Mouse (Mus musculus) left cerebral cortex, postnatal 10 days (tissue): ENCODE results near the gene Lztr1. TPM values are rescaled to one million over a fixed set of nuclear protein-coding genes. Genes with fewer than 3 reads are reported as not detected.
"Not testable (repeated sequence)": the region's sequence is repeated elsewhere in the genome, so short reads cannot be mapped to it uniquely, and the experiment has no call there.

Source experiments
- DNase-seq, 2 experiments: peaks; one replicate each; pipeline ENCODE4 v3.0.0; 2021 to 2022; ENCODE audit warnings: low spot score in 2 of 2, mixed read lengths in 1 of 2; ENCODE audit errors: extremely low spot score in 1 of 2
- intact Hi-C: fragments of 180-260 bp; cut with DNase I; formaldehyde crosslinking; loops from one replicate; pipeline ENCODE4 v1.15.1; 2025
- total RNA-seq, 2 experiments: library from RNA; stranded (reverse); gene quantifications; 2 replicates each; pipeline ENCODE4 v1.2.3; 2021

Gene Lztr1
- total RNA-seq, 2 experiments from 2014 or later: 162 to 169 TPM

DNA sequence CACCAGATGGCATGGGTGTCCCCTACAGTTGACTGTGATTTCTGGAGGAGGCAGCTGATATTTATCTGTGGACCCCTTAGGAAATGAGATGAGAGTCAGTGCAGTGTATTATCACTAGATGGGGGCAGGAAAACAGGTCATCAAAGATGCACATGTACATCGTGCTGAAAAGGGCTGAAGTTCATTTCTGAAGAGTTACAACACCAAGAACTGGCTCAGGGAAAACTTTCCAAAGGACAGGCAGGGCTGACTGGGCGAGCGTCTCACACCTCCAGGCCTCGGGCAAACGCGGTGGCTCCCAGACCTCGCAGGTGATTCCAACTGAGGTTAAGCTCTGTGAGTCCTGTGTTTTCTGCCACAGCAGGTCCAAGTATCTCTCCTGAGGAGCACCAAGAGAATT, 44.3 kb downstream of the Lztr1 start:
- intact Hi-C loops: no loop called here
- no peak for DNase-seq

DNA sequence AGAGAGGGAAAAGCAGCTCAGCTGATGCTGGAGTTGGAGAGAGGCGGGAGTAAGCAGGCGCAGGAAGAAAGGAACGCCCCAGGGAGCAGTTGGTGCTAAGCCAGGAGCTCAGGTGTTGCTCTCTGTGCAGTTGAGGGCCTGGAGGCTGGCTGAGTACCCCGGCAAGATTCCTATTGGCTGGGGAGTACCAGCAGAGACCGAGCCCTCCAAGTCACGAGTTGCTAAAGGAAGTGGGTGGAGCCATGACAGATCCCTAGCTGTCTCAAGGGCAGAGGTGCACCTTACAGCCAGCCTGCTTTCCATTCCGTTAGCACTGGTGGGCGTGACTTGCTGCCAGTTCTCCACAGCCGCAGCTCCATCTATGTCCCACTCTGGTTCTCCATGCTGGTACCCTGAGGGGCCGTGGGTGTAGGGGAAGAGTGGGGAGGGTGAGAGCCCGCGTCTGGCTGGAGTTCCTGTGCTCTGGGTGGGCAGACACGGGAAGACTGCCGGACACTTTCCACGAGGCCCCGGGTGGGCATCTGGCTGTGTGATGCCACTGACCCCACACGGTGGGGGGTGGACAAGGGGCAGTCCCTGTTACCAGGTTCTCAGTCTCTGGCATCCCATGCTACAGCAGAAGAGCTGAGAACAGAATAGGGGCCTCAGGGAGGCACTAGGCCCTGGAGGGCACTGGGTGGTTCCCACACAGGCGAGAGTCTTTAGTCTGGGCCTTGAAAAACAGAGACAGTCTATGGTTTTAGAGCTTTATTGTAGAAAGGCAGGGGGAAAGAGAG, 45.6 kb downstream of the Lztr1 start:
- intact Hi-C loops: no loop called here
- no peak for DNase-seq

GRCm38 (mm10) chr16:17554702-17555101, 46.2 kb downstream of the Lztr1 start:
- intact Hi-C loops: loop anchor here (5.0 kb wide), 2 partner anchors 63 to 258 kb away; partner anchors contain the start of gene Smpd4
- DNase-seq: not testable (repeated sequence)

DNA sequence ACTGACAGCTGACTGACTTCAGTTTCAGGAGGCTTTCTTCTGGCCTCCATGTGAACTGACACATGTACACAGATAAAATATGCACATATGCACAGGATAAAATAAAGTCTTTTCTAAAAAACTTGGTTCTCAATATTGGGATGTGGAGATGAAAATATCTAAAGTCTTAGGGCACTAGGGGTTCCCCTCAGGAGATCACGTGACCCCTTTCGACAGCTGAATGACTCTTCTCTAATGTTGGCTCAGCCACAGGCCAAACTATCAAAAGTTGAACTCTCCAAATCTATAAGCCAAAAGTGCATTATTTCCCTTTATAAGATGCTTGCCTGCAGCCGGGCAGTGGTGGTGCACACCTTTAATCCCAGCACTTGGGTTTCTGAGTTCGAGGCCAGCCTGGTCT, 47.7 kb downstream of the Lztr1 start:
- no peak for DNase-seq
- intact Hi-C loops: loop anchor here (5.0 kb wide), 2 partner anchors 61 to 256 kb away; partner anchors contain the start of gene Smpd4

- DNase-seq: no peak
- intact Hi-C loops: loop anchor here (5.0 kb wide), 2 partner anchors 60 to 255 kb away; partner anchors contain the start of gene Smpd4
Measured at GRCm38 (mm10) chr16:17556907-17557306, 48.4 kb downstream of the Lztr1 start.

- DNase-seq: peak; percentile 50 to 60
- intact Hi-C loops: loop anchor here (5.0 kb wide), 2 partner anchors 59 to 254 kb away; partner anchors contain the start of gene Smpd4
Measured at GRCm38 (mm10) chr16:17557947-17558480, 49.5 kb downstream of the Lztr1 start.

DNA sequence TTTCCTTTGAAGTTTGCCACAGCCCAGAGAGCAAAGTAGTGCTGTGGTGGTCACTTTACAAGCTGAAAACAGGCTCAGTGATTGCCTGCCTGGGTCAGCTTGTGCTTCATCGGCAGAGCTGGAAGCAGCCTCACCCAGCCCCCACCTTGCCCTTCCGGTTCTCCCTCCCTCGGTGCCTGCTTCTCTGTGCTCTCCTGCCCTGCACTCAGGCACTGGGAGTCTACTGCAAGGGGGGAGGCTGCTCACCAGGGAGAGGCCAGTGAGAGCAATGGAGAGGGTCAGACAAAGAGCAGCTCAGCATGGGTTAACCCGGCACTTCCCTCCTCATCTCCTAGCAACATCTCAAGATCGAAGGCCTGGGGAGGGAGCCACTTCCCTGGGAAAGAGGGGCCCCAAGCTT, 50.3 kb downstream of the Lztr1 start:
- no peak for DNase-seq
- intact Hi-C loops: loop anchor here (5.0 kb wide), 2 partner anchors 58 to 253 kb away; partner anchors contain the start of gene Smpd4

GRCm38 (mm10) chr16:17559396-17560027, 51.0 kb downstream of the Lztr1 start:
- intact Hi-C loops: loop anchor here (5.0 kb wide), 2 partner anchors 58 to 253 kb away; partner anchors contain the start of gene Smpd4
- no peak for DNase-seq

- peak in 1 of 2 experiments; percentile 86 for DNase-seq
- intact Hi-C loops: no loop called here
Measured at GRCm38 (mm10) chr16:17561128-17561750, 52.8 kb downstream of the Lztr1 start, which contains the start of gene Lrrc74b. Gene Lrrc74b, minus strand, starts transcription at chr16:17561247.

GRCm38 (mm10) chr16:17561751-17562208, 53.3 kb downstream of the Lztr1 start, which contains the start of gene P2rx6:
Gene P2rx6, plus strand, starts transcription at chr16:17561885.
- intact Hi-C loops: no loop called here
- DNase-seq: peak in 1 of 2 experiments; percentile 69

GRCm38 (mm10) chr16:17563580-17563979, 55.1 kb downstream of the Lztr1 start:
- intact Hi-C loops: no loop called here
- DNase-seq: no peak

DNA sequence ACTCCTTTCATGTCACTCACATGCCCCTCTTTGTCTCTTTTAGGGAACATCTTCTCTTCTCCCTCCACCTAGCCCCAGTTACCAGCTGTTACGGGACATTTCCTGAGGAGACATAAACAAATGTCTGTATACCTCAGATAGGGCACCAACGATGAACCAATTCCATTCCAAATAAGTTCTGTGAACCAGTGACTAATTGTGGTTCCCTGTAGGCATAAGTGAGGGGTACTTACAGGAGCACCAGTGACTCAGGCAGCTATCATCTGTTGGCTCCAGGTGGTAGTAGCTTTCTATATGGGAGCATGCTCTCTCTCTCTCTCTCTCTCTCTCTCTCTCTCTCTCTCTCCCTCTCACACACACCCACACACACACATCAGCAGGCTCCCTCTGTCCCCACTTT, 55.7 kb downstream of the Lztr1 start:
- no peak for DNase-seq
- intact Hi-C loops: no loop called here

DNA sequence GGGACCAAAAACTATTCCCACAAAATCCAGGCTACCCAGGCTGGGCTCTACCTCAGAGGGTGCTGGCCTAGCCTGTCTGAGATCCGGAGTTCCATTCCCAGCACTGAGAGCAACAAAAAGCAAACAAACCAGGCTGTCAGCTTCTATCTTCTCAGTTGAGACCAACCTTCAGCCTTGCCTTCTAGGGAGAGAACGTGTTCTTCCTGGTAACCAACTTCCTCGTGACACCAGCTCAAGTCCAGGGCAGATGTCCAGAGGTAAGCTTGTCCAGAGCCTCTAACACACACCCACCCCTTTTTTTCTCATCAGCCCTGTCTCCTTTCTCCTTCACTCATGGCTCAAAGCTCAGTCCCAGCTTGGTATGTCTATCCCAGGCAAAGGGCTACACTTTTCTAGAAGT, 56.3 kb downstream of the Lztr1 start:
- no peak for DNase-seq
- intact Hi-C loops: no loop called here

DNA sequence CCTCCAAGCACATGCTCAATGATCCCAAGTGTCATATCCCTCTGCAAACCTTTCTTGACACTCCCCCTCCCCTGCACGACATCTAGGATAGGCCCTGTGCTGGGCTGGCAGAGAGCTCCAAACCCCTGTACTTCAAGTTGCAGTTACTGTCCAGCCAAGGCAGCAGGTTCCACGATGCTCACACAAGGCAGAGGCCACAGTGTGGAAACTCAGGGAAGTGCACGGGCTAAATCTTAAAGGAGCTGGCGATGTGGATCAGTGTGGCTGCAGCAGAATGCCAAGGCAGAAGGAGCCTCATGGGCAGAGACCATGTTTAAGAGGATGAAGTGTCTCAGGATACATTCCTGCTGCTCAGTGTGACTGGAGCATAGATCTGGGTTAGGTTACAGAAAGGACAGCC, 57.7 kb downstream of the Lztr1 start:
- no peak for DNase-seq
- intact Hi-C loops: no loop called here

Other genes with a start within 250 kb of the Lztr1 start
- gene Tmem191c, start 232.6 kb upstream of the Lztr1 start, total RNA-seq: 100 to 1,000 TPM; 121 to 123 TPM
- 1 to 10 TPM; 1.9 to 2.0 TPM for gene Serpind1, start 177.3 kb upstream of the Lztr1 start, total RNA-seq
- gene Snap29, start 102.7 kb upstream of the Lztr1 start, total RNA-seq: 10 to 100 TPM; 28.5 to 30.9 TPM
- 100 to 1,000 TPM; 198 to 199 TPM for gene Pi4ka, start 102.4 kb upstream of the Lztr1 start, total RNA-seq
- gene Crkl, start 56.7 kb upstream of the Lztr1 start, total RNA-seq: 10 to 100 TPM; 28.0 to 28.3 TPM
- 10 to 100 TPM; 24.4 to 27.2 TPM for gene Aifm3, start 19.1 kb upstream of the Lztr1 start, total RNA-seq
- 10 to 100 TPM; 33.2 to 34.8 TPM for gene Thap7, start 22.4 kb downstream of the Lztr1 start, total RNA-seq
- under 1 TPM; 0.26 to 0.34 TPM for gene Lrrc74b, start 52.6 kb downstream of the Lztr1 start, total RNA-seq
- under 1 TPM; 0.16 to 0.24 TPM for gene P2rx6, start 53.2 kb downstream of the Lztr1 start, total RNA-seq
- gene Slc7a4, start 74.5 kb downstream of the Lztr1 start, total RNA-seq: 10 to 100 TPM; 68.2 to 71.1 TPM
- gene Smpd4, start 110.7 kb downstream of the Lztr1 start, total RNA-seq: 10 to 100 TPM; 47.7 to 50.1 TPM
- 10 to 100 TPM; 30.3 to 32.3 TPM for gene Ccdc74a, start 137.8 kb downstream of the Lztr1 start, total RNA-seq
- 10 to 100 TPM; 65.0 to 70.2 TPM for gene Med15, start 224.2 kb downstream of the Lztr1 start, total RNA-seq